Mouse (Mus musculus) lung, embryonic 16.5 days (tissue): ENCODE data around the gene Focad. TPM values are rescaled to one million over a fixed set of nuclear protein-coding genes. Genes with fewer than 3 reads are reported as not detected.
"Not testable (repeated sequence)": the region's sequence is repeated elsewhere in the genome, so short reads cannot be mapped to it uniquely, and the experiment has no call there.

Source experiments
- ATAC-seq: fragments of 200-750 bp; cut with Nextera tagmentation; 2 replicates; pipeline ENCODE4 v1.8.0; 2017; ENCODE audit warnings: low read depth, mild to moderate bottlenecking, moderate library complexity
- H3K27ac ChIP-seq: fragments of 300-500 bp; sonication (generic); 2 replicates; pipeline ENCODE4 v1.5.1; 2014; ENCODE audit warnings: mild to moderate bottlenecking, control low read depth, low read length
- H3K27me3 ChIP-seq: fragments of 300-500 bp; sonication (generic); 2 replicates; pipeline ENCODE4 v1.6.1; 2014; ENCODE audit warnings: low read depth, low read length, mixed read lengths; ENCODE audit not compliant: control insufficient read depth, insufficient read depth
- H3K36me3 ChIP-seq: fragments of 300-500 bp; sonication (generic); 2 replicates; pipeline ENCODE4 v1.6.1; 2014; ENCODE audit warnings: low read length; ENCODE audit not compliant: control insufficient read depth, insufficient read depth
- H3K4me1 ChIP-seq: fragments of 300-500 bp; sonication (generic); replicated peaks from 2 replicates; pipeline ENCODE4 v1.6.1; 2014; ENCODE audit warnings: low read length, mixed read lengths; ENCODE audit not compliant: control insufficient read depth, insufficient read depth
- H3K4me2 ChIP-seq: fragments of 300-500 bp; sonication (generic); 2 replicates; pipeline ENCODE4 v1.6.1; 2014; ENCODE audit warnings: low read depth, low read length, control low read depth
- H3K4me3 ChIP-seq: fragments of 300-500 bp; sonication (generic); 2 replicates; pipeline ENCODE4 v1.5.1; 2014; ENCODE audit warnings: mild to moderate bottlenecking, low read length, control low read depth
- H3K9ac ChIP-seq: fragments of 300-500 bp; sonication (generic); 2 replicates; pipeline ENCODE4 v1.6.1; 2014; ENCODE audit warnings: low read length, control low read depth
- H3K9me3 ChIP-seq: fragments of 300-500 bp; sonication (generic); 2 replicates; pipeline ENCODE4 v1.6.1; 2016; ENCODE audit warnings: low read length; ENCODE audit not compliant: control insufficient read depth
- WGBS: fragments of 180-500 bp; shearing (Covaris S2); extraction: QIAGEN DNeasy Blood & Tissue Kit; methylation state at CpG from one replicate; pipeline ENCODE4 v1.1.7; 2014; 5-methylcytosine and 5-hydroxymethylcytosine counted together
- polyA plus RNA-seq: library from polyadenylated mRNA; unstranded; fragments of >200 nt; fragmentation: Nextera tagmentation; extraction: Ambion mirVana; gene quantifications from 2 replicates; pipeline ENCODE4 v1.2.1, GENCODE M21; 2015

Focad gene
- polyA plus RNA-seq, 1 experiment from 2014 or later = 15.1 TPM

DNA sequence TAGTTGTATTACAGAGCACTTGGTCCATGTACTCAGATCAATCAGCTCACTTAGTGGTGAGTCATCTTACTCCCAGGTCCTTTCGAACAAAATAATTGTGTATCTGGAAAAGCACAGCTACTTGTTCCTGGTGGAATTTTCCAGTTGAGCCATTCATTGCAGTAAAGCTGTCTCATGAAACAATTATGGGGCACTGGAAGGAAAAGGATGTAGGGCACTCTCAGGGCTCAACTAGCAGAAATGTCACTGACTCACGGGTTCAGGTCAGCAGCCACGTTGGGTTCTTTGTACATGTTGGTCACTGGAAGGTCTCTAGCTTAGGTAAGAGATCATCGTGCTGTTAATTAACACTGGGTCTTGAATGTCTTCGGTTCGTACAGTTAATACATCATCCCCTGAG lies 275.5 kb downstream of the Focad start:
- no peak for ATAC-seq
- H3K36me3 ChIP-seq = no peaks in the 10 kb centered on the region
- no peak overlapping the region for H3K4me2 ChIP-seq
- H3K4me3 ChIP-seq = no peak overlapping the region
- H3K4me1 ChIP-seq = no peaks in the 10 kb centered on the region
- no peak overlapping the region for H3K27ac ChIP-seq
- H3K27me3 ChIP-seq = no peaks in the 10 kb centered on the region
- no peaks in the 10 kb centered on the region for H3K9me3 ChIP-seq
- 89% methylated on average over 6 of the region's 6 CpGs for WGBS
- H3K9ac ChIP-seq = no peak overlapping the region

DNA sequence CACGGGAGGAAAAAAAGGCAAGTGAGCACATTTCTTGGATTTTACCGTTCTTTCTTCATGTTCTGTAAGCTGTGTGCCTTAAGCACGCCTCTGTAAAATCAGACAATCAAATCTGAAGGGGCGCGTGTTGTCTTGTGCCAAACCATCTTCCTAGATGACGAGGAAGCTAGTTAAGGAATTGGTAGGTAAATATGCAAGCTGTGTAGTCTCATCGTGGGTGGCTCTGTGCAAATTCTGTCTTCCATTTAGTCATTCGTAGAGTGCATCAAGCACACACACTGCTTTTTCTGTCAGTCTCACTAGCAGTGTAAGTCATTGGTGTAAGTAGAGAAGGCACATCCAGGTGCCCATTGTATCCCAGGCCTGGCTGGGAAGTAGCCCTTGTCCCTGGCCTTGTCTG lies 276.4 kb downstream of the Focad start:
- 88% methylated on average over 8 of the region's 8 CpGs for WGBS
- no peaks in the 10 kb centered on the region for H3K9me3 ChIP-seq
- H3K9ac ChIP-seq = no peak overlapping the region
- no peak for ATAC-seq
- no peak overlapping the region for H3K27ac ChIP-seq
- H3K4me3 ChIP-seq = no peak overlapping the region
- H3K36me3 ChIP-seq = no peaks in the 10 kb centered on the region
- no peaks in the 10 kb centered on the region for H3K4me1 ChIP-seq
- H3K27me3 ChIP-seq = no peaks in the 10 kb centered on the region
- H3K4me2 ChIP-seq = no peak overlapping the region

DNA sequence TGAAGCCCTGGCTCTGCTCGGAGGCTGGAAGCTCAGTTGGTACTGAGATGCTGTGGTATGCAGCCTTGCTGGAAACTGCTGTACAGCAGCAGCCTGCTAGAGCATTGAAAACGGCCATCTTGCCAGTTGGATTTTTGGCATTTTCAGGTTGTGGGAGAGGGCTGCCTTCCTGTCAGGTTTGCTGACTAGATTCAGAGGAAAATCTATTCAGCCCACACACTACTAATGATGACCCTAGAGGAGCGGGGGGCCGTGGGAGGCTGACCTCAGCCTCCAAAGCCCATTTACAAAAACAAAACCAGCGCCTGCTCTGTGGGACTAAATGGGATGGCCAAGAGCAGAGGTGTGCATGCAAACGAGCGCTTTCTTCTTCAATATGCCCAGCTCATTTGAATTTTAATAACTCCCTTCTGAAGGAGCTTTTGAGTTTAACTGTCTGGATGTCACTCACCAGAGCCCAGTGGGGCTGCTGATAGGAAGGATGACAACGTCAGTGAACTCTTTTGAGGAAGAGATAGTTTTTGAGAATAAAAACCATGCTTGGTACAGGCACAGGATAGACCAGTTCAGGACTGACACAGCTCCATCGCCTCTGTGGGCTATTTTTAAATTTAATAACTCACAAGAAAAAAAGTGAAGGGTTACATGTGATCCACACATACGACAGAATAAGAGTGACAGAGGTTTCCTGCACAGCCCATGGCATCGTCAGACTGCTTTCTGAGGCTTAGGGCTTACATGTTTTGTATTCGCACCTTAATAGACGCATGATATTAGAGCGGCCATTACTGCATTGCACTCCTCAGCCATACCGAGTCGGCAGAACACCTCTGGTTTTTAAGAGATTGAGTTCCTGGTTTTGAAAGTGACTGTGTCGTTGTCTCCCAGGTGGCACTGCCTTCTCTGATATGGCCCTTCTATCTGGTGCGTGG lies 278.1 kb downstream of the Focad start:
- Histone ChIP-seq H3K9ac (no peak overlapping the region), H3K36me3 (no peaks in the 10 kb centered on the region), H3K27ac (no peak overlapping the region), H3K9me3 (no peaks in the 10 kb centered on the region), H3K4me2 (no peak overlapping the region), H3K4me1 (no peaks in the 10 kb centered on the region), H3K4me3 (no peak overlapping the region), H3K27me3 (no peaks in the 10 kb centered on the region)
- 82% methylated on average over 18 of the region's 18 CpGs for WGBS
- no peak for ATAC-seq

DNA sequence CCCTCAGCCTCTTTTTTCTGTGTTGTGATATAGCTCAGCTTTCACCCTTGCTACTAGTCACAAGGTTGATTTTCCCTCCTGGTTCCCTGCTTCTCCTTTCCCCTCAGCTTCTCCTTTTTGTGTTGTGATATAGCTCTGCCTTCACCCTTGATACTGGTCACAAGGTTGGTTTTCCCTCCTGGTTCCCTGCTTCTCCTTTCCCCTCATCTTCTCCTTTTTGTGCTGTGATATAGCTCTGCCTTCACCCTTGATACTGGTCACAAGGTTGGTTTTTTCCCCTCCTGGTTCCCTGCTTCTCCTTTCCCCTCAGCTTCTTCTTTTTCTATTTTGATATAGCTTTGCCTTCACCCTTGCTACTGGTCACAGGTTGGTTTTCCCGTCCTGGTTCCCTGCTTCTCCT lies 295.6 kb downstream of the Focad start:
- Histone ChIP-seq H3K4me2 (no peak overlapping the region), H3K36me3 (no peaks in the 10 kb centered on the region), H3K4me1 (no peaks in the 10 kb centered on the region), H3K9ac (no peak overlapping the region), H3K27me3 (no peaks in the 10 kb centered on the region), H3K4me3 (no peak overlapping the region), H3K27ac (no peak overlapping the region), H3K9me3 (no peaks in the 10 kb centered on the region)
- no peak for ATAC-seq
- 85% methylated on average over 1 of the region's 1 CpGs for WGBS

DNA sequence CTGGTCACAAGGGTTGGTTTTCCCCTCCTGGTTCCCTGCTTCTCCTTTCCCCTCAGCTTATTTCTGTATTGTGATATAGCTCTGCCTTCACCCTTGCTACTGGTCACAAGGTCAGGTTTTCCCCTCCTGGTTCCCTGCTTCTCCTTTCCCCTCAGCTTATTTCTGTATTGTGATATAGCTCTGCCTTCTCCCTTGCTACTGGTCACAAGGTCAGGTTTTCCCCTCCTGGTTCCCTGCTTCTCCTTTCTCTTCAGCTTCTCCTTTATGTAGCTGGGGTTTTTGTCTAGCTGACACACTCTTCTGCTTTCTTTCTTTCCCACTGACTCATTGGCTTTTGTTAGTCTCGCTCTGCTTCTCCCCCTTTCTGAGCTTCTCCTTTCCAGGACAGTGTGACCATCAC lies 296.2 kb downstream of the Focad start:
- 82% methylated on average over 1 of the region's 1 CpGs for WGBS
- not testable (repeated sequence) for H3K27me3 ChIP-seq, ATAC-seq

DNA sequence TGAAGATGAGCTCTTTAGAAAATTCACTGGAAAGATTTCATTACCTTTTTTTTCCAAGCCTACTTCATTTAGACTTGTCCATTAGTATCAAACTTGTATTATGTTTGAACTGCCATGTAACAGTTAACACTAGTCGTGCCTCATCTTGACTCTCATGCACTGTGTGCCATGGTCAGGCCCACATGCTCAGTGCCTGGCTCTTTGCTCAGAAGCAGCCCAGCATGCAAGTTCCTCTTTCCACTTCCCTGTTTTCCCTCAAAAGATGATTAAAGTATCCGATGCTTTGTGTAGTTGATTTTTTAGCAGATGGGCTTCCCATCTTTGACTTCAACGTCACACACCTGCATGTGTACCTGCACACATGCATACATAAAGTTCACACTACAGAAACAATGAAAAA lies 301.3 kb downstream of the Focad start:
- WGBS = 84% methylated on average over 3 of the region's 3 CpGs
- no peaks in the 10 kb centered on the region for H3K36me3 ChIP-seq
- no peak overlapping the region for H3K9ac ChIP-seq
- no peak overlapping the region for H3K4me3 ChIP-seq
- peaks cover 5% of the 10 kb centered on the region for H3K4me1 ChIP-seq
- H3K4me2 ChIP-seq = no peak overlapping the region
- no peak for ATAC-seq
- H3K27me3 ChIP-seq = no peaks in the 10 kb centered on the region
- no peak overlapping the region for H3K27ac ChIP-seq
- H3K9me3 ChIP-seq = no peaks in the 10 kb centered on the region

More for the DNA sequence above, 296.2 kb downstream of the Focad start:
- H3K9ac ChIP-seq, H3K27ac ChIP-seq, H3K36me3 ChIP-seq, H3K9me3 ChIP-seq, H3K4me3 ChIP-seq, H3K4me2 ChIP-seq, H3K4me1 ChIP-seq: not testable (repeated sequence)

DNA sequence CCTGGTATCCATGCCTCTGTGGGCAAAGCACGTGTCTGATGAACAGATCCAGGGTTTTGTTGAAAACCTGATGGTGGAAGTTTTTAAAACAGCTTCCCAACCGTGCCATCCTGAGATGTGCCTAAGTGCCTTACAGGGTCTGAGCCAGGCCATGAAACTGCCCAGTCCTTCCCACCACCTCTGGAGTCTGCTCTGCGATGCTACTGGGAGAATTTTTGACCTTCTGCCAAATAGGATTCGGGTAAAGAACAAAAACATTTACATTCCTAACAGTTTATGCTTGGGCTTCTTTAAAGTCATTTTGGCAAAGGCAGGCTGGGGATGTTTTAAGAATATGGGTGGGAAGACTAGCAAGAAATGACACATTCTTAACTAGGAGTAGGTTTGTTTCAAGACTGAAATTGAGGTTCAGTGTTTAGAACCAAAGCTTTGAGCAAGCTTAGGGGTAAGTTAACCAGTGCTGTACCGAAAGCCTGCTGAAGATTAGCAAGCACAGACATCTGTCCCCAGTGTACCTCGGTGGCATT lies 302.6 kb downstream of the Focad start:
- peak overlapping the region; percentile 53 for H3K27ac ChIP-seq
- H3K4me3 ChIP-seq = no peak overlapping the region
- no peak overlapping the region for H3K4me2 ChIP-seq
- 44% methylated on average over 6 of the region's 6 CpGs for WGBS
- H3K27me3 ChIP-seq = no peaks in the 10 kb centered on the region
- no peaks in the 10 kb centered on the region for H3K36me3 ChIP-seq
- peaks cover 5% of the 10 kb centered on the region for H3K4me1 ChIP-seq
- H3K9me3 ChIP-seq = no peaks in the 10 kb centered on the region
- ATAC-seq = peak; percentile 66
- H3K9ac ChIP-seq = no peak overlapping the region

DNA sequence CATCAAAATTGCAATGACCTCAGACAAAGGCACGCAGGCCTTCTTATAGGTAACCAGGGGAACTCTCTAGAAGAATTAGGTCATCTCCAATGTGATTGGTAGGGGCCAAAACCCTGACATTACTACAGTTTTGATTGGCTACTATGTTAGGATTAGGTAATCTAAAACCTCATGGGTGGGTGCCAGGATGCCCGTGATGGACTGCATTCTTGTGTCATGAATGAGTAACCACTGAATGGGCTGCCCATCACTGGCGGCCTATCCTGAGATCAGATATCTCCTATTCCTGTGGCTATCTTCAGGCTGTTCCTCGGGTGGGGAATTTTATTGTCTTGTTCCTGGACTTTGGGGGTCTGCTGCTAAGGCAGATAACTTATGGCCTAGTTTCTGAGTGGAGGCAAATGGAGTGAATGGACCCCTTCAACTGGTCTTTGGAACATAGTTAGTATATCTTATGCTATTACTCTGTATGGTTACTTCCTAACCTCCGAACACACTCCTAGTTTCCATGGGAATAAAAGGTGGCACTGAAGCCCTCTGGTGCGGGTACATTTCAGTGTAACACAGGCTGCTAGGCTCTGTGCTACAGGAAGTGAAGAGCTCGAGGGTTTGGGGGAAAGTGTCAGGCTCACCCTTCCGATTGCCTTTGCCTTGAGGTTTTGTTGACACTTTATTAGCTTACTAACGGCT lies 306.0 kb downstream of the Focad start:
- Histone ChIP-seq H3K4me1 (peaks cover 5% of the 10 kb centered on the region), H3K27ac (no peak overlapping the region), H3K9me3 (no peaks in the 10 kb centered on the region), H3K4me3 (no peak overlapping the region), H3K4me2 (no peak overlapping the region), H3K9ac (no peak overlapping the region), H3K36me3 (no peaks in the 10 kb centered on the region), H3K27me3 (no peaks in the 10 kb centered on the region)
- ATAC-seq = no peak
- 69% methylated on average over 9 of the region's 9 CpGs for WGBS

DNA sequence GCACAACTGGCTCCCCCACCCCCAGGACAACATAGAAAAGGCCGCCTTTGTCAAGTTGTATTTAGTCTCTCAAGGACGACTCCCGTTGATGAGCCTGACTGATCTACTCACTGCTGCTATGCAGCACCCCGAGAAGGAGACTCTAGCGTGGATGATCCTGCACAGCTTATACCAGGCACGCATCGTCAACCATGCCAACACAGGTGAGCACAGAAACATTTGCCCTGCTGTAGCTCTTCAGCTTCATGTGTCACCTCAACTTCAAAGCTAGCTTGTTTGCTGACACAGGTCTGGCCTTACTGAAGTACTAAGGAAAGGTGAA lies 306.5 kb downstream of the Focad start:
- H3K9ac ChIP-seq = no peak overlapping the region
- 83% methylated on average over 7 of the region's 7 CpGs for WGBS
- H3K4me1 ChIP-seq = peaks cover 5% of the 10 kb centered on the region
- no peak overlapping the region for H3K4me3 ChIP-seq
- ATAC-seq = no peak
- H3K36me3 ChIP-seq = no peaks in the 10 kb centered on the region
- H3K4me2 ChIP-seq = no peak overlapping the region
- H3K27me3 ChIP-seq = no peaks in the 10 kb centered on the region
- H3K9me3 ChIP-seq = no peaks in the 10 kb centered on the region
- no peak overlapping the region for H3K27ac ChIP-seq
